Mouse (Mus musculus): Measurements from ENCODE around the gene Nkiras2. TPM values are rescaled to one million over a fixed set of nuclear protein-coding genes. Genes with fewer than 3 reads are reported as not detected.
"Not testable (repeated sequence)": the region's sequence is repeated elsewhere in the genome, so short reads cannot be mapped to it uniquely, and the experiment has no call there.

The Nkiras2 gene
- polyA plus RNA-seq, 1 experiment from 2014 or later, result 99.1 TPM

DNA sequence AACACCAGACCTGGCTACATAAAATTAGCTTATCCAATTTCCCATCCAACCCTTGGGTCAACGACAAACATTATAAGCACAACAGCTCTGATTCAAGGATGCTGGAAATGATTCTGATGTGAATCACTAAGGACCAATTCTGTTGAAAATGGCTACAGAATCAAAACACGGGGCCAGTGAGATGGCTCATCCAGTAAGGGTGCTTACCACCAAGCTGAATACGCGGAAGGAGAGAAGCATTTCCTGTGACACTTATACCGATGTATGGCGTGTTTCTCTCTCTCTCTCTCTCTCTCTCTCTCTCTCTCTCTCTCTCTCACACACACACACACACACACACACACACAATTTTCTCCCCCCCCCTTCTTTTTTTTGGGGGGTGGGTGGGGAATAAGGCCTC is 11.9 kb upstream of the Nkiras2 start:
- no peak overlapping the region for H3K9ac ChIP-seq (ENCODE audit: low read depth, low read length)
- WGBS, result 92% methylated on average over 6 of the region's 6 CpGs
- no peaks in the 10 kb centered on the region; the same call in 1 of the 2 replicates for H3K36me3 ChIP-seq (ENCODE audit: control insufficient read depth, insufficient read depth, low read length)
- peaks cover 13% of the 10 kb centered on the region for H3K4me1 ChIP-seq (ENCODE audit: control insufficient read depth, insufficient read depth, low read depth, low read length)
- H3K9me3 ChIP-seq (ENCODE audit: control insufficient read depth, low read length), result no peaks in the 10 kb centered on the region
- ATAC-seq, result no peak
- H3K4me2 ChIP-seq (ENCODE audit: low read length), result no peak overlapping the region
- H3K27ac ChIP-seq (ENCODE audit: low read depth, low read length), result no peak overlapping the region
- no peak overlapping the region for H3K4me3 ChIP-seq (ENCODE audit: low read length)
- H3K27me3 ChIP-seq (replicated peaks; ENCODE audit: control insufficient read depth, insufficient read depth, low read length), result no peaks in the 10 kb centered on the region

DNA sequence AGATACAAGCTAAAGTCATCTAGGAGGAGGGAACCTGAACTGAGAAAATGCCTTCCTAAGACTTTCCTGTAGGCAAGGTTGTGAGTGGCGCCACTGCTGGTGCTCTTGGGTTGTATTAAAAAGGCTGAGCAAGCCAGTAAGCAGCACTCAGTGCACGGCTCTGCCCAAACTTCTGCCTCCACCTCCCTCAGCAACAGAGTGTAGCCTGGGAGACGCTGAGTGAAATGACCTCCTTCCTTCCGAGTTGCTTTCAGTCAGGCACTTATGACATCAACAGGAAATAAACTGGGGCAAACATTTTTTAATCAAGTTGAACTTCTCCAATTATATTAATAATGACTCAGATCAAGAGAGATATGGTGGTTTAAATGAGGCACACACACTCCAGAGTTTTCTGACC is 10.2 kb upstream of the Nkiras2 start:
- Histone ChIP-seq H3K9ac (ENCODE audit: low read depth, low read length) (no peak overlapping the region), H3K4me2 (ENCODE audit: low read length) (no peak overlapping the region), H3K27ac (ENCODE audit: low read depth, low read length) (no peak overlapping the region), H3K9me3 (ENCODE audit: control insufficient read depth, low read length) (no peaks in the 10 kb centered on the region), H3K27me3 (replicated peaks; ENCODE audit: control insufficient read depth, insufficient read depth, low read length) (no peaks in the 10 kb centered on the region), H3K4me3 (ENCODE audit: low read length) (no peak overlapping the region), H3K4me1 (ENCODE audit: control insufficient read depth, insufficient read depth, low read depth, low read length) (peaks cover 14% of the 10 kb centered on the region), H3K36me3 (ENCODE audit: control insufficient read depth, insufficient read depth, low read length) (no peaks in the 10 kb centered on the region; the same call in 1 of the 2 replicates)
- 65% methylated on average over 4 of the region's 4 CpGs for WGBS
- no peak for ATAC-seq

DNA sequence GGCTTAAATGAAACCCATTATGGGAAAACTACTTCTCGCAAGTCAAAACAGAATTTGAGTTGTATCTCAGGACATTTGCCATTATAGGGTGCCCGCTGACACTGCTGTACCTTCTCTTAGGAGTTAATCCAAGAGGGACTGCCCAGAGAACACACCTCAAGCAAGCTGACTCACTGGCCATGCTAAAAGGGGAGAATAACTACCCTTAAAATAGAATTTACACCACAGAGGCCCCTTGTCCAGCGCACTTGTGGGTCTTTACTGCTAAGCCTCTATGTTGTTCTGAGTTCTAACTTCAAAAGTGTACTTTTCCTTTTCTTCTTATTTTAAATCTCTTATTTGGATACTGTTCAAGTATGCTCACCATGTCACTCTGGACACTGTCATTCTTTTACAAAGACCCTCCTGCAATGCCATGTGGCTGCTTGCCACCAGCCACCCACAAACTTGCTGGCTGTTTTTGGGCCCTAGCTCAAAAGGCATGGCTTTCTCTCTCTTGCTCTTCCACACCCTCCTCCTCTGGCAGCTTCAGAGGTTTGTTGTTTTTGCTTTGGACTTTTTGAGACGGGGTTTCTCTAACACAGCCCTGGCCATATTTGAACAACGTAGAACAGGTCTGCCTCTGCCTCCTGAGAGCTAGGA is 9.6 kb upstream of the Nkiras2 start:
- H3K27ac ChIP-seq (ENCODE audit: low read depth, low read length), result peak overlapping the region; percentile 51; the same call in 1 of the 2 replicates
- no peaks in the 10 kb centered on the region; the same call in 1 of the 2 replicates for H3K36me3 ChIP-seq (ENCODE audit: control insufficient read depth, insufficient read depth, low read length)
- H3K9me3 ChIP-seq (ENCODE audit: control insufficient read depth, low read length), result no peaks in the 10 kb centered on the region
- peak; percentile 45; the same call in 1 of the 2 replicates for ATAC-seq
- H3K27me3 ChIP-seq (replicated peaks; ENCODE audit: control insufficient read depth, insufficient read depth, low read length), result no peaks in the 10 kb centered on the region
- no peak overlapping the region for H3K9ac ChIP-seq (ENCODE audit: low read depth, low read length)
- 76% methylated on average over 5 of the region's 5 CpGs for WGBS
- no peak overlapping the region for H3K4me2 ChIP-seq (ENCODE audit: low read length)
- H3K4me3 ChIP-seq (ENCODE audit: low read length), result no peak overlapping the region
- H3K4me1 ChIP-seq (ENCODE audit: control insufficient read depth, insufficient read depth, low read depth, low read length), result peaks cover 9% of the 10 kb centered on the region

DNA sequence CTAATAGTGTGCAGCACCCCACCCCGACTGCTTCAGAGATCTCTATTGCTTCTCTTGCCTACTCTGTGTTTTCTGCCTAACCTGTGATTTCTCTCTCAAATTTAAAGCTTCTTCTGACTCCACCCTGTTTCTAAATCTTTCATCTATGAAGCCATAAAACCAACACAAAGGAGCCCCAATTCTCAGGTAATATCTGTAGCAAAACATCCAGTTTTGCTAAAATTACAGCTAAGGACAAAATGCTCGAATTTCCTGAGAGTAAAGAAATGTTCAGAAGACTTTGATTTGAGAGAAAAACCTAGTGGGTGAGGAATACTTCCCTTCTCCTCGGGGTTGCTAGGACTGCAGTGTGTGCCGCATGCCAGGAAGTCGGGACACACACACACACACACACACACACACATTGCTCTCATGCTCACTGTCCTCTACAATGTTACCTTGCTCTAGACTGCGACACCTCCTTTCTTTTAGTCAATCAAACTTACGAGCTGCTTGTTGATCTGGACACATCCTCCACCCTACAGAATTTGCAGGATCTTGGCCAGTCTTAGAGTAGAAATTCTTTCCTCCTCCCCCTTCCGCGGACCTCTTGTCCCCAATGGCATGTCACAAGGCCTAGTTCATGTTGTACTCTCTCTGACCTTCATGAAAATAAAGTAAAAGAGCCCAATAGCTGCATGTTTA is 8.9 kb upstream of the Nkiras2 start:
- 63% methylated on average over 9 of the region's 9 CpGs for WGBS
- no peak overlapping the region for H3K4me3 ChIP-seq (ENCODE audit: low read length)
- H3K4me1 ChIP-seq (ENCODE audit: control insufficient read depth, insufficient read depth, low read depth, low read length), result peaks cover 7% of the 10 kb centered on the region
- no peak overlapping the region for H3K4me2 ChIP-seq (ENCODE audit: low read length)
- peak overlapping the region; percentile 51; the same call in 1 of the 2 replicates for H3K27ac ChIP-seq (ENCODE audit: low read depth, low read length)
- H3K9me3 ChIP-seq (ENCODE audit: control insufficient read depth, low read length), result no peaks in the 10 kb centered on the region
- no peak for ATAC-seq
- no peak overlapping the region for H3K9ac ChIP-seq (ENCODE audit: low read depth, low read length)
- H3K36me3 ChIP-seq (ENCODE audit: control insufficient read depth, insufficient read depth, low read length), result no peaks in the 10 kb centered on the region; the same call in 1 of the 2 replicates
- H3K27me3 ChIP-seq (replicated peaks; ENCODE audit: control insufficient read depth, insufficient read depth, low read length), result no peaks in the 10 kb centered on the region

DNA sequence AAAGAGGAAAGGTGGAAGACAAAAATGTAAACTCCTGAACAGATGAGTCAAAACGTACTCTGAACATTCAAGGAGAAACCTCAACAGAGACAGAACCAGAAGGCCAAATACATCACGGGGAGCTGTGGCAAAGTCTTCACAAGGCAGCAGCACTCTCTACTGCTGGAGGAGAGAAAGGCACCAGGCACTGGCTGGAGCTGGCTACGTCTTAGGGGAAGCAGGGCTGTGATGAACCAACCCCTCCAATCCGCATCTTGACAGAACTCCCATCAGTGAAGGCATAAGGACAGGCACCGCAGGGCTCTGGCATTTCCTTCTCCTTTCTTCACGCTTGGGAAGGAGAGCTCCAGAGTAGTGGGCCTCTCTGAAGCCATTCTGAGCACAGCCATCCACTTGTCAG is 7.4 kb upstream of the Nkiras2 start:
- no peaks in the 10 kb centered on the region for H3K9me3 ChIP-seq (ENCODE audit: control insufficient read depth, low read length)
- 91% methylated on average over 6 of the region's 6 CpGs for WGBS
- H3K27me3 ChIP-seq (replicated peaks; ENCODE audit: control insufficient read depth, insufficient read depth, low read length), result no peaks in the 10 kb centered on the region
- ATAC-seq, result no peak
- H3K27ac ChIP-seq (ENCODE audit: low read depth, low read length), result no peak overlapping the region
- no peak overlapping the region for H3K4me3 ChIP-seq (ENCODE audit: low read length)
- H3K4me1 ChIP-seq (ENCODE audit: control insufficient read depth, insufficient read depth, low read depth, low read length), result peaks cover 5% of the 10 kb centered on the region
- H3K36me3 ChIP-seq (ENCODE audit: control insufficient read depth, insufficient read depth, low read length), result no peaks in the 10 kb centered on the region; the same call in 1 of the 2 replicates
- H3K9ac ChIP-seq (ENCODE audit: low read depth, low read length), result no peak overlapping the region
- H3K4me2 ChIP-seq (ENCODE audit: low read length), result no peak overlapping the region

DNA sequence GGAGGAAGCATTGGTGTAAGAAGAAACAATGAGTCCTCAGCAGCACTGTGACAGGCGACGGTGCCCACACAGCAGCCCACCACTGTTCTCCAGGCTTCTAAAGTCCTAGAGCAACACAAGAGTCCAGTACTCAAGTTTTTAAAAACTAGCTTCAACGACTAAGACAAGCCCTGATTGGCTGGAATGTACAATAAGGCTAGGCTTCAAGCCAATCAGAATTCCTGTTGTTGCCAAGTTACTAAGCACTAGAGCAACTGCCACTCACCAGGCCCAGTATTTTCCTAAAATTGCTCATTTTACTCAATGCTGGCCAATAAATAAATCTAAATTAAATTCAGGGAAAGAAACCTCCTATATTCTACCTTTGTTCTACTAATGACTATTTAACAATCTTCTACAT is 5.8 kb upstream of the Nkiras2 start:
- no peak for ATAC-seq
- Histone ChIP-seq H3K27me3 (replicated peaks; ENCODE audit: control insufficient read depth, insufficient read depth, low read length) (no peaks in the 10 kb centered on the region), H3K4me1 (ENCODE audit: control insufficient read depth, insufficient read depth, low read depth, low read length) (peaks cover 14% of the 10 kb centered on the region), H3K4me3 (ENCODE audit: low read length) (no peak overlapping the region), H3K9me3 (ENCODE audit: control insufficient read depth, low read length) (no peaks in the 10 kb centered on the region), H3K4me2 (ENCODE audit: low read length) (no peak overlapping the region), H3K9ac (ENCODE audit: low read depth, low read length) (no peak overlapping the region), H3K36me3 (ENCODE audit: control insufficient read depth, insufficient read depth, low read length) (no peaks in the 10 kb centered on the region; the same call in 1 of the 2 replicates), H3K27ac (ENCODE audit: low read depth, low read length) (no peak overlapping the region)
- 84% methylated on average over 3 of the region's 3 CpGs for WGBS

DNA sequence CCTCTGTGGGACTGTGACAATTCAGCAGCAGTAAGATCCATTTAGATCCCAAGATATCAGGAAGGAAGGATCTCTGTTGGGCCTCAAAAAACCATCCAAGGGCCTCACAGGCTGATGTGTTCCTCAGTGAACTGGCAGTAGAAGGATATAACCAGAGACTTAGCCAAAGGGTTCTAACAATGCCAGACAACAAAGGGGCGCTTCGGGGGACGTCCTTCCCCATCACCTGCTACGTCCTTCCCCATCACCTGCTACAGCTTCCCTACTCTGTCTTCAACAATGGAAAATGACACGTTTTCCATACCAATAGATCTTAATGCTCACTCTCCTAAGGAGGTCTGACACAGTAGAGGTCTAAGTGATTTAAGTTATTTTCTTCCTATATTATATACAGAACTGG is 2.7 kb upstream of the Nkiras2 start:
- H3K27ac ChIP-seq (ENCODE audit: low read depth, low read length), result no peak overlapping the region
- H3K36me3 ChIP-seq (ENCODE audit: control insufficient read depth, insufficient read depth, low read length), result no peaks in the 10 kb centered on the region
- no peak for ATAC-seq
- no peaks in the 10 kb centered on the region for H3K9me3 ChIP-seq (ENCODE audit: control insufficient read depth, low read length)
- no peak overlapping the region for H3K4me3 ChIP-seq (ENCODE audit: low read length)
- H3K4me2 ChIP-seq (ENCODE audit: low read length), result no peak overlapping the region
- H3K9ac ChIP-seq (ENCODE audit: low read depth, low read length), result no peak overlapping the region
- WGBS, result 90% methylated on average over 5 of the region's 5 CpGs
- no peaks in the 10 kb centered on the region for H3K27me3 ChIP-seq (replicated peaks; ENCODE audit: control insufficient read depth, insufficient read depth, low read length)
- peaks cover 17% of the 10 kb centered on the region for H3K4me1 ChIP-seq (ENCODE audit: control insufficient read depth, insufficient read depth, low read depth, low read length)

DNA sequence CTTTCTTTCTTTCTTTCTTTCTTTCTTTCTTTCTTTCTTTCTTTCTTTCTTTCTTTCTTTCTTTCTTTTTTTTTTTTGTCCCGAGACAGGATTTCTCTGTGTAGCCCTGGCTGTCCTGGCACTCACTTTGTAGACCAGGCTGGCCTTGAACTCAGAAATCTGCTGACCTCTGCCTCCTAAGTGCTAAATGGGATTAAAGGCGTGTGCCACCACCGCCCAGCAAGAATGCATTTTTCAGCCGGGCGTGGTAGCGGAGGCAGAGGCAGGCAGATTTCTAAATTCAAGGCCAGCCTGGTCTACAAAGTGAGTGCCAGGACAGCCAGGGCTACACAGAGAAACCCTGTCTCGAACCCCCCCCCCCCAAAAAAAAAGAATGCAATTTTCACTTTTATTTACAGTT is 2.2 kb upstream of the Nkiras2 start:
- WGBS, result 94% methylated on average over 7 of the region's 7 CpGs
- not testable (repeated sequence) for H3K9ac ChIP-seq (ENCODE audit: low read depth, low read length); ATAC-seq

DNA sequence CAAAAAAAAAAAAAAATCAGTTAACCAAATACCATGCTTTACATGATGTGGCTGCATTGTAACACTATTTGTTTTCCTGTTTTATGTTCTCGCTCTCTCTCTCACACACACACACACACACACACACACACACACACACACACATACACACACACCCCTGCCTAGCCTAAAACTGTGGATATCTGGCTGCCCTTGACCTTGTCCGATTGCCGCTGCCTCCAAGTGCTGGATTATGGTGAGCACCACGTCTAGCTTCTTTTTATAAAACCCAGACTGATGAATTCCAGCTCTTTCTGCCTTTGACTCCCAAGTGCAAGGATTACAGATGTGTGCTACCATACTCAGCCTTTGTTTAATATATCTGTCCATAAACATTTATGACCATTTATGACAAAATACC is 1.6 kb upstream of the Nkiras2 start:
- Histone ChIP-seq H3K27ac (ENCODE audit: low read depth, low read length) (no peak overlapping the region), H3K4me2 (ENCODE audit: low read length) (peak overlapping the region; percentile 80), H3K4me3 (ENCODE audit: low read length) (no peak overlapping the region; the same call in 1 of the 2 replicates), H3K4me1 (ENCODE audit: control insufficient read depth, insufficient read depth, low read depth, low read length) (peaks cover 14% of the 10 kb centered on the region), H3K9me3 (ENCODE audit: control insufficient read depth, low read length) (no peaks in the 10 kb centered on the region), H3K9ac (ENCODE audit: low read depth, low read length) (no peak overlapping the region), H3K27me3 (replicated peaks; ENCODE audit: control insufficient read depth, insufficient read depth, low read length) (no peaks in the 10 kb centered on the region), H3K36me3 (ENCODE audit: control insufficient read depth, insufficient read depth, low read length) (no peaks in the 10 kb centered on the region)
- 89% methylated on average over 4 of the region's 4 CpGs for WGBS
- ATAC-seq, result no peak

More for the DNA sequence above, 2.2 kb upstream of the Nkiras2 start:
- not testable (repeated sequence) for H3K27me3 ChIP-seq (replicated peaks; ENCODE audit: control insufficient read depth, insufficient read depth, low read length); H3K9me3 ChIP-seq (ENCODE audit: control insufficient read depth, low read length); H3K27ac ChIP-seq (ENCODE audit: low read depth, low read length); H3K36me3 ChIP-seq (ENCODE audit: control insufficient read depth, insufficient read depth, low read length); H3K4me3 ChIP-seq (ENCODE audit: low read length); H3K4me2 ChIP-seq (ENCODE audit: low read length)
- peaks cover 17% of the 10 kb centered on the region for H3K4me1 ChIP-seq (ENCODE audit: control insufficient read depth, insufficient read depth, low read depth, low read length)

Measured in hindbrain, embryonic 16.5 days (tissue).